Mouse (Mus musculus) adrenal gland, postnatal 0 days (tissue): ENCODE data around the gene Zbtb5. TPM values are rescaled to one million over a fixed set of nuclear protein-coding genes. Genes with fewer than 3 reads are reported as not detected.

Experiments
- polyA plus RNA-seq: library from polyadenylated mRNA; unstranded; fragments of >200 nt; fragmentation: Nextera tagmentation; extraction: Ambion mirVana; gene quantifications from 2 replicates; pipeline ENCODE4 v1.2.1, GENCODE M21; 2015

The Zbtb5 gene
- polyA plus RNA-seq = 11.3 and 11.8 TPM in 2 replicates

GRCm38 (mm10) chr4:45012105-45012975, at the start of gene Zbtb5:
Gene Zbtb5 (minus strand): TSS chr4:45012412.

DNA sequence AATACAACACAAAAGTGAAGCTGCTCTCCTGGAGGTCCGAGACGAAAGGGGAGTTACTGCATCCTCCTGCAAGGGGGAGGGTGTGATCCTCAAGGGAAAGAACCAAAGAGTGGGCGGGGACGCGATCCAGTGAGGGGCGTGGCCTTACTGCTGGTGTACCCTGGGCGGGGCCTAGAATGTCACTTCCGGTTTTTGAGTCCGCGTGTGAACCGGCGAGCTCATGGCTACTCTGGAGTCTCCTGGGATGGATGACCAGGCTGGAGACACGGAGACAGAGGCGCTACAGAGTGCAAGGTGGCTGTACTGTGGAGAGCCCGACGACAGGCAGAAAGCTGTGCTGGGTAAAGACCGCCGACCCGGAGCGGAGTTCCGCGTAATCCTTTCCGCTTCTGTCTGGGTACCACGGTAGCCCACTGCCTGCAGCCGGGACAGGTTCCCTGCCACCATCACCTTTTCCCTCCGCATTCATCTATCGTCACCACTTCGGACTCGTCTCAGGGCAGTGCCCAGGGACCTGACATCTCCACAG, 6.3 kb upstream of the Zbtb5 start, which contains the start of gene Polr1e:
TSS of gene Polr1e (plus strand) at position 132 of the 529 bp plus-strand sequence.

DNA sequence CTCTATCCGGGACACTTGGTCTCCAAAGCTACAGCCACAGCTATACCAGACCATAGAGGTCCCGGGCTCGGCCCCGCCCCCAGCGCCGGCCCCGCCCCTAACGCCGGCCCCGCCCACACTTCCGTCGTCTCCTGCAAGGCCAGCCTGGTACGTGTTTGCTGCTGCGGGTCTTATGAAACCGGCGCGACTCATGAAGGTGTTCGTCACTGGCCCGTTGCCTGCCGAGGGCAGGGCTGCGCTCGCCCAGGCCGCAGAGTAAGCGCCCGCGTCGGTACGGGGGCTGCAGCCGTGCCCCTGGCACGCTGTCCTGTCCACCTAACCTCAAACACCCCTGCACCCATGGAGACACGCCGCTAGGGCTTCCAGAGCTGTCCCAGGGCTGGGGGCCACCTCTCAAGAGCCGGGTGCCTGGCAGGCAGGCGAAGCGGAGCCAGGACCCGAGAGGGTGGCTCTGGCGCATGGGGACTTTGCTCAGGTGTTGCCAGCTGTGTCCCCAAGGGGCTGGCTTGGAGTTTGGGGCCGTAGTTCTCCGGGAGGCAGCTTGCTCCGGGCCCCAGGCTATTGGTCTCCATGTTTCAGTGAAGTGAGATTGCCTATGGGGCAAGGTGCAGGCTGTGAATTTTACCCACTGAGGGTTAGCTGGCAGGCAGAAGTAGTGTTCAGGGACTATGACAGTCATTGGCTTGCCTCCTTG, 30.8 kb downstream of the Zbtb5 start, which contains the start of gene Grhpr:
TSS of gene Grhpr (plus strand) at position 116 of the 694 bp plus-strand sequence.

Other genes with a start within 250 kb of the Zbtb5 start
- 132 and 259 TPM in 2 replicates for gene Grhpr, start 31.0 kb downstream of the Zbtb5 start, polyA plus RNA-seq
- 19.3 and 21.7 TPM in 2 replicates for gene Polr1e, start 6.2 kb upstream of the Zbtb5 start, polyA plus RNA-seq
- 9.4 and 9.9 TPM in 2 replicates for gene Fbxo10, start 72.2 kb upstream of the Zbtb5 start, polyA plus RNA-seq
- gene Tomm5, start 95.7 kb upstream of the Zbtb5 start, polyA plus RNA-seq = 310 and 567 TPM in 2 replicates
- 3.8 and 3.9 TPM in 2 replicates for gene Frmpd1, start 172.5 kb upstream of the Zbtb5 start, polyA plus RNA-seq